Mouse (Mus musculus): ENCODE measurements around the gene Ace3.

The Ace3 gene

DNA sequence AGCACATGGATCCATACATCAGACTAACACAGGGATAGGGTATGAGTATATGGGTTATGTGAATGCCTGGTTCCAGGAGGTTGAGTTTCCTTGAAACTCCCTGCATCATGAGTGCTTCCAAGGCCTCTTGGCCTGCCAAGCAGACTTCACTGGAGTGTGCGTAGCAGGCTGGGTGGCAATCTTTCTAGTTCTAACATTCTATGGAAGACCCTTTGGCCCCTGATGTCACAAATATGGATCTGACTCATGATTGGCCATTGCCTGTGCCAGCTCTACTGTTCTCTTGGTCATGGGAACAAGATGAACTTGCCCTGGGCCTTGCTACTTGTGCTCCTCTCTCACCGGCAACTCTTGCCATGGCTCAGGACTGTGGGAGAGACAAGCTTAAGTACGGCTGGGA lies at the start of gene Ace3:
TSS of gene Ace3 (plus strand) at position 301 of the 400 bp plus-strand sequence.
- no peak for DNase-seq

DNA sequence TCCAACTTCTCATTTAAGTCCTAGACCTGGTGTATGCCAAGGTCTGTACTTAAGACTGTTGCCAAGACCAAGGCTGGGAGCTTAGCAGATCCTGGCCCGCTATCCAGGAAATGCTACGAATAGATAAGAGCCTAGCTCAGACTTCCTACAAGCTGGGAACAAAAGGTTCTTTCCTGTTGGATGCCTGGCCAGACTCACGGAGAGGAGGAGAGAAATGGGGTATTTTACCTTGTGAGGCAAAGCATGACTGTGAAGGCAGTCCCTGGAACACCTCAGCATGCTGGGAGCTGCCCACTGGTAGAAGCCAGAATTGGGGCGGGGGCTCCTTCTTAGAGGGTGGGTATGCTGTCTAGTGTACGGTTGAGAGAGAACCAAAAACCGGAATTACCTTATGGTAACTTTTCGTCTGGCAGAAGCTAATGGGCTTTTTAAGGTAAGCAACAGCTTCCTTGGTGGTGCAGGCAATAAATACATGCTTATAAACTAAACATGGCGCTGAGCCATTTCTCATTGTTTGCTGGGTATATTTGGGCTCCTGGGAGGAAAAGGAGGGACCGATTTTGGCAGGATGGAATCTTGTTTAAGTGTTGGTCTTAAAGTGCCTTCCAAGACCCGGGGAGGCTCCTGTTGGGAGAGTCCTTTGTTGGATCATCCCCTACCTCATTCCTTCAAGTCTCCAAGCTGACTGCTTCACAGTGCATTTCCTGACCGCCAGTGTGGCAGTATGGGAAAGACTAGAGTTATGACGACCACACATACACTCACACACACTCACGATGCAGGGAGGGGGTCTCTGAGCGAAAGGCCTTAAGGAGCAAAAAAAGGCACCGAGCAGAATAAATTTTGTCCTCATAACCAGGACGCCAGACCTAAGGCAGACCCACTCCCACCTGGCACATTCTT lies 49.5 kb upstream of the Ace3 start:
- peak; percentile 38 to 39 for DNase-seq

DNA sequence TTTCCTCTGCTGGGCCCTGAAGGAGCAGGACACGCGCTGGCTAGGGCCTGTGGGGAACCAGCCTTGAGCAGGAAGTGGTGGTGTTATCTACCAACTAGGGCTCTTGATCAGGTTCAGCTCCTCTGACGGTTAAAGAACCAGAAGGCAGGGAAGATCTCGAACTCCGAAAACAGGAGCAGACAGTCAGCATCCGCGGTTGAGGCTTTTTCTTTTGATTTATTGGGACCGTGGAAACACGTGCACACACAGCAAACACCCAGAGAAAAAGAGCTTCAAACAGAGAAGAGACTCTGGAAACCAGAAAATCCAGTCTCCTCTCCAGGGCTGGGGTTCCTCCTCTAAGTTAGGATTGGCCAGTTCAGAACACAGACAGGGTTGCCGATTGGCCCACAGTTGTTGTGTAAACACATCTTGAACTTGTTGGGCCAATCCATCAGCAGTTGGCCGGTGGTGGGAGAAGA lies 47.8 kb upstream of the Ace3 start:
- DNase-seq = no peak

DNA sequence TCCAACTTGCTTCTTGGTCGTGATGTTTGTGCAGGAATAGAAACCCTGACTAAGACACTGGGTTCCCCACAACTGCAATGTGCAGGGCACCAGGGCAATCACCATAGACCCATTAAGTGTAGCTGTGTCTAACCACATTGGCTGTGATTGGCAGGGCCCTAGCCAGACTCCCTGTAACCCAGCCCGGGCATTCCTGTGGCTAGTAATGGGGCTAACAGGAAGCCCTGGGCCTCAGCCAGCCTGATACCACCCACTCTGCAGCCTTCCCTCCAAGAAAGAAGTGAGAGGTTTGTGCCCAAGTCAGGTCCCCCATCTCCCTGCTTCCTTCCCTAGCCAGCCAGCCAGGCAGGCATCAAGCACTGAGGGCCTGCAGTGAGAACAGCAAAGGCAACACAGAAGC lies 46.2 kb upstream of the Ace3 start:
- DNase-seq = no peak

DNA sequence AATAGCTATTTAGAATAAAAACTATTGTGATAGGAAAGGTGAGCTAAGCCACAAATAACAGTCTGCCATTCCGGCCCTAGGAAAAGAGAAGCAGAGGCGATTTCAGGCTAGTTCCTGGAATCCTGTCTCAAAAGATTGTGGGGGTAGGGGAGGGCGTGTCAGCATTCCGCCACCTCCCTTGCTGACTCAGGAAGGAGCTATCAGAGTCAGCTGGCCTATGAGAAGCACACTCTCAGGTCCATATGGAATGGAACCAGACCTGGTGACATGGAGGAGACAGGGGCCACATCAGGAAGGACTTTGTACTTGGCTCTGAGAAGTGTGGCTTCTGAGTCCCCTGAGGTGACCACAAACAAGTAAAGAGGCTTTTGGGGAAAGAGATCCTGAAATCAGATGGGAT lies 44.0 kb upstream of the Ace3 start:
- DNase-seq = no peak

DNA sequence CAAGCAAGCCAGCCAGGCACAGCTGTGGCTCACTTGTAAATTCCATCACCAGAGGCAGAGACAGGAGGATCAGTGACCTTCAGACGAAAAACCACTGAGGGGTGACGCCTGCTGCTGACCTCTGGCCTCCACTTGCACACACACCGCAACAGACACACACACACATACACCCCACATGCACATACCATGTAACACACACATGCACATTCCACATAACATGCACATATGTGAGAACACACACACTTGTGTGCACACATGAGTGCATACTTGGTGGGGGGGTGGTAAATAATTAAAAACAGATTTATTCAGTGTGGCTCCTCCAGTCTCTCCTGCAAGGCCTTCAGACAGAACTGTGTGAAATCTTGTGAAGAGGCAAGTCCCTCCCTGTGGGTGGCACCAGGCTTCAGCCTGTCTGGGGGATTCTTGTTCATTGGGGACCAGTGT lies 42.9 kb upstream of the Ace3 start:
- peak; percentile 64 to 70 for DNase-seq

DNA sequence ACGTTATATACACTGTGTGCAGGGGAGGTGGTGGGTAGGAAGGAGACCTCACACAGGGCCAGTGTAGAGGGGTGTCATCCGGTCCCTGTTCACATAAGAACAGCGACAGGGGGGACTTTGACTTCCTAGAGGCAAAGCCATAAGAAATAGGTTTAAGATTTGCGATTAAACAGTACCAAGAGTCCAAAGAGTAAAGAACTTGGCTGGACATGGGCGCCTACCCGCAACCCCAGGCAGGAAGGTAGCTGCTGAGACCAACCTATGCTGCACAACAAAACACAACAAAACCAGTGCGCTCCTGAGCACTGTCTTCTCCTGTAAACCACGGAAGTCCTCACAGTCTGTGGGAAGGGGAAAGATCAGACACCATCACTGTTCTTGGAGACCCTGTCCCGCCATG lies 42.4 kb upstream of the Ace3 start:
- DNase-seq = peak; percentile 34 to 42

DNA sequence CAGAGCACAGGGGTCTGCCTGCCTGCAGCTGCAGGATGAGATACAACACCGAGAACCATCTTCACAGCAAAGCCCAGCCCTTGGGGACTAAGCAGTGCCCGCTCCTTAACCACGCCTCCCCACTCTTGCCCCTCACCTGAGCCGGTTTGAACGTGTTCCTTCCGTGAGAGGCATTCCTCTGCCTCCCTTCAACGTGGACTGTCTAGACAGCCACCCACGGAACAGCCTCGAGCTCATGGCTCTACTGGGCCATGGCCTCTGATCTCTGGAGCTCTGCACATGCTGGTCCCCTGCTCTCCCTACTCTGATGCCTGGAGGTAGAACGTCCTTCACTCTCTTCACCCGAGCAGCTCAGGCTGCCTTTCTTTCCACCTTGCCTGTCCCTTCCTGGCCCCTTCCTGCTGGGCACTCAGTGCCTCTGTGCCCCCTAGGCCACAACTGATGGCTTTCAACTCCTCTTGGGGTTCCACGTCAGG lies 41.5 kb upstream of the Ace3 start, which contains the start of gene Cyb561:
TSS of gene Cyb561 (minus strand) at position 426 of the 476 bp plus-strand sequence.
- DNase-seq = no peak

DNA sequence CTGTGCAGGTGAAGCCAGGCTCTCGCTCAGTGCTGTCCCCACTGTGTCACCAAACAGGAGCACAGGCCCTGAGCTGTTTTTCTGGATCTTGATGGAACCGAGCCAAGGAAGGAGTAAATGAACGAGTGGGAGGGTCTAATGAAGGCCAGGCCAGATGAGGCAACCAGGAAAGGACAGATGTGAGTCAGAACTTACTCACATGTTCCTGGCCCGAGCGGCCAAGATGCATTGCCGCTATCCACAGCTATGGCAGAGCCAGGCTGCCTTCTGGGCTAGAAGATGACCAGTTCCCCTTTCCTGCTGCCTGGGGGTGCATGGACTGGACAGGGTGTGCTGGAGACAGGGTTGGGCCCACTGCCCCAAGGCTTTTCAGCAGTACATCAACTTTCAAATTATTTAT lies 41.1 kb upstream of the Ace3 start:
- DNase-seq = no peak

DNA sequence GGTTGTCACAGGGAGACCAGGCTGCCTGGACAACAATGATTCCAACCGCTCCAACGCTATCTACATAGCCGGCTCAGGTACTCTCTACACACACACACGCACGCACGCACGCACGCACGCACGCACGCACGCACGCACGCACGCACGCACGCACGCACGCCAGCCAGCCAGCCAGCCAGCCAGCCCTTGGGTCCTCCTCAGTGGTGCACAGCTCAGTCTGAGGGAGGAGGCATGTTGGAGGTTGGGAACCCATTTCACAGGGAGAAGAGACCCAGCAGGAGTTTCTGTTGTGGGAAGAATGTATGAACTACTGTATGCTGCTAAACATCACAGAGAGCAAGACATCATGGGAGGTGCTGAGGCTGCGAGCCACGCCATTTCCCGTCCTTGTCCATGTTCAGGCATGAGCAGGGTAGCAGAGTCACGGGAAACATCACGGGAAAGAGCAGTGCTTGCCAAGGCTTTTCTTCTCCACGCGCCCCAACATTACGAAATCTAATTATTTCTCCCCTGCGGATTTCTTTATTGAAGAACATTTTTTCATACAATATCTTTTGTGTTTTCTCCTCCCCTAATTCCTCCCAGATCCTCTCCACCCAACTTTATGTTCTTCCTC lies 38.6 kb upstream of the Ace3 start:
- no peak for DNase-seq

DNA sequence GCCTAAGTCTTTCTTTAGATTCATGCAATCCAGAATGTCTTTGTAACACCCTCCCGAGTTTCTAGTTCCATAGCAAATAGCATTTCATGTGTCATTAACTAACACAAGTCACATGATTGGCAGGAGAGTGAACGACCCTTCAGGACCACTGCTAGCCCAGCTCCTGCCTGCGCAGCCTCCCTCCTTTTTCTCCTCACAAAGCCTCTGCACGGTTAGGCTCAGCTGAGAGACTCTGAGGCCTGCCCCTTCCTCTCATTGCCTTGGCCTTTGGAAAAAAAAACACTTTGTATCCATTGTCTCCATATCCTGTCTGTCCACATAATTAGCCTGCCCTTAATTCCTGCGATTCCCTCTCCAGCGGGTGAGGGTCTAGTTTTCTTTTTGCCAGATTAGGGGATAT lies 37.0 kb upstream of the Ace3 start:
- DNase-seq = no peak

DNA sequence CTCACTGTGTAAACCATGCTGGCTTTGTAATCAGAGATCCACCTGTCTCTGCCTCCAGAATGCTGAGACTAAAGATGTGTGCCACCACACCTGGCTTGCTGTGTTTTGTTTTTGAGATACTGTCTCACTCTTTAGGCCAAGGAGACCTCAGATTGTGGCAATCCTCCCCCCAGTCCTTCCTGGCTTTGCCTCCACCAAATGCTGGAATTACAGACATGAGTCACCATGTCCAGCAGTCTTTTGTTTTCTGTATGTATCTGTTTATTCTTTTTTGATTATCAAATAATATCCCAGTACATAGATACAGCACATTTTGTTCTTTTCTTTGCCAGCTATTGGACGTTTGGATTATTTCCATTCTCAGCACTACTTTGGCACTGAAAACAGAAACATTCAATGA lies 35.9 kb upstream of the Ace3 start:
- DNase-seq = no peak

DNA sequence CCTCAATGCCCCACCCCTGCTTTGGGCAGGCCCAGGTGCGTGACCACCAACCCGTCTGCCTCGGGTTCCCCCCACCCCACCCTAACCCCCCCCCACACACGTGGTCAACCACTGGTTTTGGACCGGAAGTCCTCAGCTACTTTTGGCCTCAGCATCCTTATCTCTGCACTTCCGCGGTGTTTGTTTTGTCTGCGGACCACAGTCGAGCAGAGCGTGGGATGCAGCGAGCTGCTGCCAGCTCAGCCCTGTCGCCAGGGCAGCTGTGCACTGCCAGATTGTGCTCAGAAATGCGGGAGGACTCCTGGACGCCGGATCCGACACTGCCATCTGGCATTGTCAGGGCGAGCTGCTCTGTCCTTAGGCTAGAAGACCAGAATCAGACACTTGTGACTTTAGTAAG lies 35.1 kb upstream of the Ace3 start:
- DNase-seq = no peak

DNA sequence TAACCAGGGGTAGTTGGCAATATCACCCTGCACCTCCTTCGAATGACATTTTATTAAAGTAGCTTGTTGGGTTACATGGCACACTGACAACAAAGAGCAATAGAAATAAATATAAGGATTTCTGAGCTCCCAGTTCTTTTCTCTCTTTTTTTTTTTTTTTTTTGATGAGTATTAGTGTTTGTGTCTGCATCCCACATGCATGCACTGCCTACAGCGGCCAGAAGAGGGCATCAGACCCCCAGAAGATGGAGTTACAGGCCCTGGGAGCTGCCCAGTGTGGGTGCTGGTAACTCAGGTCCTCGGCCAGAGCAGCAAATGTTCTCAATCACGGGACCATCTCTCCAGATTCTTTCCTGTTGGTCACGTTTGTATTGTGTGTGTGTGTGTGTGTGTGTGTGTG lies 29.8 kb upstream of the Ace3 start:
- DNase-seq = no peak

DNA sequence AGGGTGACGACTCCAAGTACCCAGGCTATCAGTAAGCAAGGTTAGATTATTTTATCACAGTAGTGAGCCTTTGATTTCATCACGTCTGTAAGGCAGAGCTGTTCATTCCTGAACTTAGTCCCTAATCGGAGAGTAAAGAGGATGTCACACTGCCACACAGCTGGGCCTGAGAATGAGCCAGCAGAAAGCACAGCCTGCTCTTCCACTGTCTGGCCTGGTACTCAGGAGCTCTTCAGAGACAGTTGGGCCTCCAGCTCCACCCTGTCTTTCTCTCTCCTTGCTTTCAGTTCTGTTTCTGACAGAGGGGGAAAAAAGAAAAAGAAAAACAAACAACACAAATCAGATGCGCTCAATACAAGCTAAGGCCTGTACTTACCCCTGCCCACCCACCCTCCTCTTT lies 28.2 kb upstream of the Ace3 start:
- DNase-seq = no peak

DNA sequence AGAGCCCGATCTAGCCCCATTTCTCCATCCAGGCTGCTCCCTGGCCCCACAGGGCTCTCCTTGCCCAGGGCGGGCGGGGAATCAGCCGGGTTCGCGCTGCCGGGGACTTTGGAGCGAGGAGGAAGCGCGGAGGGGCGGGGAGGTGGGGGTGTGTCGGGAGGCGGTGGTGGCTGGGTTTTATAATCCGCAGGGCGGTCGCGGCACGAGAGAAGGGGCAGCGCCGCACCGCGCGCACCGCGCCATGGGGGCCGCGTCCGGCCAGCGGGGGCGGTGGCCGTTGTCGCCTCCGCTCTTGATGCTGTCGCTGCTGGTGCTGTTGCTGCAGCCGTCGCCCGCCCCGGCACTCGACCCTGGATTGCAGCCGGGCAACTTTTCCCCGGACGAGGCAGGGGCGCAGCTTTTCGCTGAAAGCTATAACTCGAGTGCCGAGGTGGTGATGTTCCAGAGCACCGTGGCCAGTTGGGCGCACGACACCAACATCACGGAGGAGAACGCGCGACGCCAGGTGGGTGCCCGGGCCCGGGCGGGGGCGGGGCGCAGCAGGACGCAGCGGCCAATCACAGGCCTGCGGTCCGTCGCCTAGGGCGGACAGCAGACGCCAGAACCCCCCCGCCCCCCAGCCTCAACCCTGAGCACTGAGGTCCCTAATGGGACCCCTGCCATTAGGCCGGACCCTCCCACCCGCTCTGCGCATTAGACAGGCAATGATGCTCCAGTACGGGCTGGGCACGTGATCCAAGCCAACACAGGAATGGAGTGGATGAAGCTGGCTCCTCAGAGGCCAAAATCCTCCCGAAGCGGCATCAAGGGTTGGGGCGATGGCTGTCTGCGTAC lies 26.5 kb upstream of the Ace3 start, which contains the start of gene Ace:
TSS of gene Ace (plus strand) at position 205 of the 834 bp plus-strand sequence.
- DNase-seq = peak in 1 of 2 experiments; percentile 47

DNA sequence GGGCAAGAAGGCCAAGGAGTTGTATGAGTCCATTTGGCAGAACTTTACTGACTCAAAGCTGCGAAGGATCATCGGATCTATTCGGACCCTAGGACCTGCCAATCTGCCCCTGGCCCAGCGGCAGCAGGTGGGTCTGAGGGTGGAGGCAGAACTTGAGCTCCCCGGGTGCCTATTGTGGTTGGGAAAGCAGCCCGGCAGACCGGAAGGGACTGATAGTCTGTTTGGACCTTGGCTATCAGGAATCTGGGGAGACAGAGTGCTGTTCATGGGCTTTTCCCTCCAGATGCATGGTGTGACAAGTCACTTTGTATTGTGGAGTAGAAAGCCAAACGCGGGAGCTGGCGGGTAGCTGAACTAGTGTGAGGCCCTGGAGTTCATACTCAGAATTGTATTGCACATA lies 25.5 kb upstream of the Ace3 start:
- DNase-seq = no peak

DNA sequence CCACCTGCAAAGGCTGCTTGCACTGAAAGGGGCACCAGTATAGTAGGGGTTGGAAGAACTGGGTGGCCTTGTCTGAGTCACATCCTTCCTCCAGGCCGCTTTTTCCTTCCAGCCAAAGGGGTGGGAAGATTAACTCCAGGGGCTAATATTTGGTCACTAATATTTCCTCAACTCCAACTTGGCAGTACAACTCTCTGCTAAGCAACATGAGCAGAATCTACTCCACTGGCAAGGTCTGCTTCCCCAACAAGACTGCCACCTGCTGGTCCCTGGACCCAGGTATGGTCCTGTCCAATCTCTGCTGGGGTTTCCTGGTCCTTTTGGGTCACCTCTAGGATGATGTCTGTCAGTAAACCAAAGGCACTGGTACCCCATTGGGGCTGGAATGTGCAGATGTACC lies 25.0 kb upstream of the Ace3 start:
- peak; percentile 55 to 74 for DNase-seq

DNA sequence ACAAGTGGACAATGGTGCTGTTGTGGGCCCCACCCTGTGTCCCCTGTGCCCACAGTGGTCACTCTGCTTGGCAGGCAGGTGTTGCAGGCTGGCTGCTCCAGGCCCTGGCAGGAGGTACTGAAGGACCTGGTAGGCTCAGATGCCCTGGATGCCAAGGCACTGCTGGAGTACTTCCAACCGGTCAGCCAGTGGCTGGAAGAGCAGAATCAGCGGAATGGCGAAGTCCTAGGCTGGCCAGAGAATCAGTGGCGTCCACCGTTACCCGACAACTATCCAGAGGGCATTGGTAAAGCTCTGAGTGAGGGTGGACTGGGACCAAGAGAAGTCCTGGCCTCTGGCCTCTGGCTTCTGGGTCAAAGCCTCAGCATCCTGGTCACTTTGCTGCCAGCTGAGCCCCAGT lies 19.9 kb upstream of the Ace3 start:
- peak; percentile 81 to 83 for DNase-seq

DNA sequence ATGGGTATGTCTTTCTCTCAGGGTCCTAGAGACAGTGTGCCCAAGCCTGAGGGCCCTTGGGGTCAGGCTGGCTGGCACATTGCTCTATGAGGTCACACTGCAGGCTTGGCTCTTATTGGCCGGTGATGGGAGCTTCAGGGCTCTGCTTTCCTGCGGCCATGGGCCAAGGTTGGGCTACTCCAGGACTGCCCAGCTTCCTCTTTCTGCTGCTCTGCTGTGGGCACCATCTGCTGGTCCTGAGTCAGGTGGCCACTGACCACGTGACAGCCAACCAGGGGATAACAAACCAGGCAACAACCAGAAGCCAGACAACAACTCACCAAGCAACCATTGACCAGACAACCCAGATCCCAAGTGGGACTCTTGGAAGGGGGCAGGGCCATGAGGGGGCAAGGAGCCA lies 19.4 kb upstream of the Ace3 start:
- DNase-seq = peak; percentile 21 to 25

DNA sequence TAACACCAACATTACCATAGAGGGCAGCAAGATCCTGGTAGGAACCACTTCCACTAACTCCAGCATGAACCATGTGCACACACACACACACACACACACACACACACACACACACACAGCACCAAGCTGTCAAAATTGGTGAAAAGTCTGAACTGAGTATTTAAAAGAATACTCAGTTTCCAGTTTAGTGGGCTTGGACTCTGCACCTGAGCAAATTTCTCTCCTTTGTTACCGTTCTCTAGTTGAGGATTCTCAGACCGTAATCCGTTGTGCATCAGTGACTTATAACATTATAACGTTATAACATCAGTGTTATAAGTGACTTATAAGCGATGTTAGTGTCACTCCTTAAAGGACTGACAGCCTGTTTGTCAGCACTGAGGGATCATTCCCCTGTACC lies 18.8 kb upstream of the Ace3 start:
- peak in 1 of 2 experiments; percentile 31 for DNase-seq

DNA sequence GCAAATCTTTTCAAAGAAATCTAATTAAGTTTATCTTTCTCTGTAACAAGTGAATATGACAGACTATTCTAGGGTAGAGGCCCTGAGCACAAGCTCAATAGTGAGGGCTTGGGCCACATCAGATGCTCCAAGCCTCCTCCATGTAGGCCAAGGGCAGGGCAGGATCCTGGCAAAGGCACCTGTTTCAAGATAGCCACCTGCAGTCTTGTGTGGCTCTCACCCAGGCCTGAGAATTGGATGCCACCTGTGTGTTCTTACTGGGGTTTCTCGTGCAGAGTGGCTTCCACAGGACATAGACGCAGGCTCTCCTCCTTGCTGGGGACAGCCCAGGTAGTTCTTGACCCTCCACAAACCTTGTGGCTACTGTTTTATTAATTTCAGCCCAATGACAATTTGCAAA lies 16.2 kb upstream of the Ace3 start:
- DNase-seq = no peak

DNA sequence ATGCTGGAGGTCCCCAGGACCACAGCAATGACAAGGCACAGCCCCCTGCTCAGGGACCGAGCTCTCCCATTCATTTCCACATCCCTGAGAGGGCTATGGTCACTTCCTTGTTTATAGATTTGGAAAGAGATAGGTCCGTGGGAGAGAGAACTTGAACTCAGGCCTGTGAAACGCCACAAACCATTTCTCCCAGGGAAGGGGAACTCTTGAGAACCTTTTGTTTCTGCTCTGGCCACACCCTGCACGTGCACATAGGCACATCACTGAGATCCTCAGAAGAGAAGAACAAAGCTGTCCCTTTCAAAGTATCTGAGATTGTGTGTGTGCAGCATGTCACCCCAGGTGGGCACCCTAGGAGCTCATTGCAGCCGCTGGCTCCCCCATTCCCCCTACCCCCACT lies 15.8 kb upstream of the Ace3 start:
- DNase-seq = no peak

Data from kidney, adult 8-10 months (tissue).